Mouse (Mus musculus): ENCODE measurements at regions not wholly inside any gene's neighbourhood (a gene's known extent, or its start where the extent isn't known, plus 50 kb on each side); places are given as distances from the start of the nearest gene placed in this dataset.

- DNase-seq (ENCODE audit: low spot score in 2 of 2) = no peak
These were observed 657.0 kb downstream of the Inhba start for GRCm38 (mm10) chr13:16668652-16669051.

- no peak for DNase-seq (ENCODE audit: low spot score in 2 of 2)
These were observed 657.6 kb downstream of the Inhba start for GRCm38 (mm10) chr13:16669281-16669680.

DNA sequence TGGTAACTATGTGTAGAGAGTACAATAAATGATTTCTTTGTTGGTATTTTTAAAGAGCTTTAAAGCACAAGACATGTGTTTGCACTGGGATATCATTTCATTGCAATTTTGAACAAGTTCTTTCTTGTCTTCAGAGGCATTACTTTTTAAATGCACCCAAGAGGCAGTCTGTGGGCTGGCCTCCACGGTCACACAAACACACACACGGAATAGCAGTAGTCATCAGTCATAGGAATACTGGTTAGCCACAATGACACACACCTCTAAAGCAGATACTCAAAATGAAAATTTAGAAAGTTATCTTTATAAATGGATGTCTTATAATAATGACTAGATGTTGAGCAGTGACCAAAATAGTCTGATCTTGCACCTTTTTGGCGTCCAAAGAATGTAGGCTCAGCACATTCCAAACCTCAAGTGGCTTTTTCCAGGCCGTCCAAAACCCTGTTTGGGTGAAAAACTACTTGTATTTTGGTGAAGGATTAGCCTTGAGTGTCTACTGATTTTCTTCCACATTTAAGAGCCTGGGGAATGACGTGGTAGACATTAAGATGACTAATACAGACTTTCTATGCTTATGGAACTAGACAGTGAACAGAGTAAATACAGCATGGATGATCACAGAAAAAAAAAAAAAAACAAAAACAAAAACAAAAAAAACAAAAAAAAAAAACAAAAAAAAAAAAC lies 658.5 kb downstream of the Inhba start:
- no peak for DNase-seq (ENCODE audit: low spot score in 2 of 2)

DNA sequence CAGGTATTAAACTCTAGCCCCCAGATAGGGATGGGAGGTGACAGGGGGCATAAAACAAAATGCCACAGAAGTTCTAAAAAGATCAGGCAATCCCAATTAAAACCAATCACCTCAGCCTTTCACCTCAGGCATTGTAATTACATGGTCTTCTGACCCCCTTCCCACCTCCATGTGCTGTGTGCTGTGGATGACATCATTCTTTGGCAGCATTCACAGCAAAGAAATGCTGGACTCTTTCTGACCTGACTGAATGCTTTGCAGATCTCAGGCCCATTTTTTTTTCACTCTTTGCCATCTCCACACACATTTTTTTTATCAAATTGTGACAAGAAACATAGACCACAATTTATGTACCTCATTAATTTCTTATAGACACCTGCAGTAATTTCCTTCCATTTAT lies 659.1 kb downstream of the Inhba start:
- no peak for DNase-seq (ENCODE audit: low spot score in 2 of 2)

DNA sequence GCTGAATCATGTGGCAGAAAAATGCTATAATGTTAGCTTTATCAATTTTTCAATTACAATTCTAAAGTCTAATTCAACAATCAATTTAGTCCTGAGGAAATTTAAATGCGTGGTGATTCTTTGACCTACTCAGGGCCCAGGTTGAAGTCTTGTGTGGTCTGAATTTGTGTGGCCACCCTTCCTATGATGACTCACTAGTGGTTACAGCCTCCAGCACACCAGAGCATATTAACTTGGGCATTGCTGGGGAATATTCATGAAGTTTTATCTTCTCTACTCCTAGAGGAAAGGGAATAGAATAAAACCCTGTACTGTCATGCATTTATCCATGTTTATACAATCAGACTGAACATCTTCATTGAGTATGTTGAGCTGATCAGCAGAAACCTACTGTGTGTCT lies 665.2 kb downstream of the Inhba start:
- DNase-seq (ENCODE audit: low spot score in 2 of 2) = no peak

GRCm38 (mm10) chr13:16678246-16679024 lies 666.8 kb downstream of the Inhba start:
- no peak for DNase-seq (ENCODE audit: low spot score in 2 of 2)

- no peak for DNase-seq (ENCODE audit: low spot score in 2 of 2)
These were observed 682.5 kb downstream of the Inhba start for GRCm38 (mm10) chr13:16694201-16694600.

DNA sequence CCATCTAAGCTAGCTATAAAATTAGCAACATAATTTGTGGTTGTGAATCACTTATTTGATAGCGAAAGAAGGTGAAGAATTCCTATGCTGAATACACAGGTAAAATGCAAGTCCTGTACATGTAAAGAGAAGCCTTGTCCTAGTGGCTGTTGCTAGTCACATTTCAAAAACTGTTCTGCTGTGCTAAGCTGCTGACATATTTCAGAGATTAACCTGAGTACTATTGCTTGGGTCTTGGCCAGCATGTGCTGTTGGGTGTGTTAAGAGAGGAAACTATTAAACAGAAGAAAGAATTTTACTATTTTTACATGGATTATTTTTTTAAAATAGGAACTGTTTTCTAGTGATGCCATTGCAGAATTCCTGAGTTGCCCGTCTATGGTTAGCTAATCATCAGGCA lies 689.3 kb downstream of the Inhba start:
- DNase-seq (ENCODE audit: low spot score in 2 of 2) = no peak

DNA sequence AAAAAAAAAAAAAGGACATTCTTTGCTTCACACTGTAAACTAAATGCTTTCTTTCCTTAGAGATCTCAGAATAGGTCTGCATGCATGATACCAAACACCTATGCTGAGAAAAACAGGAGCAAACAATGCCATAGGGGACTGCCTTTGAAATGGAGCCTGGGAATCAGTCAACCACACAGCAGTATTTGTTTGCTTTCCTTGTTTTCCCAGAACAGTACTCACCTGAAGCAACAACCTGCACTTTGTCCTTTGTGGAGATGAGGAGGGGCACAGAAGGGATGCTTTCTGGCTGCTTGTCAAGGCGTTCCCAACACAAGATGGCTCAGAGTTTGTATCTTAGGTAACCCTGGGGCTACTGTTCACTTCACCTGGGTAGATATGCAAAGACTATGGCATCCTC lies 690.5 kb downstream of the Inhba start:
- DNase-seq (ENCODE audit: low spot score in 2 of 2) = no peak

DNA sequence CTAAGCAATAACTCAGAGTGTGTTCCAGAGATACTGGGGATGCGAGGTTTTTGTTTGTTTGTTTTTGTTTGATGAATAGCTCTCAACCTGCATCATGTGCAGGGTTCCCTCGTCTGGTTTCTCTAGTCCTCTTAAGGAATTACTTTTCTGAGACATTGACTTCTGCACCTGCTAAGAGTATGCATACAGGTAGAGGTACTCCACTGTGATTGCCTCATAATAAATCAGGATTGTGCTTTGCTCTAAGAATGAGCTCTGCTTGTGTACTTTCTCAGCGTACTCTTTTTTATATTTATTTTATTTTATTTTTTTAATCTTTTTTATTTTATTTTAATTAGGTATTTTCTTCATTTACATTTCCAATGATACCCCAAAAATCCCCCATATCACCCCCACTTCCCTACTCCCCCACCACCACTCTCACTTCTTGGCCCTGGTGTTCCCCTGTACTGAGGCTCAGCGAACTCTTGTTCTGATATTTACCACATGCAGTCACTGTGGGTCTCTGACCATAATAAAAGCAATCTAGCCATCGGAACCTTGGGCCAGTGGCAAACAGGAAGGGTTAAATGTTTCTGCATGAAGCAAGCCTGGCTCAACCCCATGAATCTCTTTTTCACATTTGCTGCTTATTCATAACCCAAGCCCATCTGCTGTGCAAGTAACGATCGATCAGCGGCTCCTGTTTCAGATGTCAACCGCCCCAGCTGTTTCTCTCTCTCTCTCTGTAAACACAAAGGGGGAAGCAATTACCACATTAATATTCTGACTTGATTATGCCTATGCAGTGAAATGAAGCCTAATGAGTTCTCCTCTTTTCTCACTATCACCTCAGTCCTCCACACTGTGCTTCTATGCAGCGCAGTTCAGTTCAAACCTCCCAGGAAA lies 693.8 kb downstream of the Inhba start:
- DNase-seq (ENCODE audit: low spot score in 2 of 2) = no peak

GRCm38 (mm10) chr13:16706105-16706442 lies 694.4 kb downstream of the Inhba start:
- no peak for DNase-seq (ENCODE audit: low spot score in 2 of 2)

DNA sequence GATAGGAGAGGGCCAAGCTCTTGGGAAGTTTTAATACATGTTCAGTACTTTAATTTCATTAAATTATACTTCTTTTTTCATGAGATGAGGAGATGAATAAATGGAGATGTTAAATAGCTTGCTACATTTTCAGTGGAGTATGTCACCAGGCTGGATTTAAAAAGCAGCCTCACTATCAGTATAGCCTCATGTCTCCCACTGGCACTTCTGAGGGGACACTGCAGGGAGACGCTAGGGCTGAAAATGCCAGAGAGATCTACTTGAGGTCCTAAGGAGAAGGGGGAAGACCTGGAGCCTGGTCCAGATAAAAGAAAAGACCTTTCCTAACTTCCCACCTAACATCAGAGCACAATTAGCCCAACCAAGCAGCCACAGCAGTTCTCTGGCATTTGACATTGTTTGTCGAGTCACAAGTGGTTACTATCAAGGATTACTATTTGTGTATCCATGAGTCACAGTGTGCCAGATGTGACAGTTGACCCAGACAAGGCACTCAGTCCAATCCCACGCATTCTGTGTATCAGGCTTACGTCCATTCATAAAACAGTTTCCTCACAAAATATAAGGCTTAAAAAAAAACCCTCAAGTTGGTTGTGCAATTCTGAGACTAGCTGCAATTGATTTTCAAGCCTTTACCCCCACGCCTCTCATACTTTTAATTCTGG lies 703.8 kb downstream of the Inhba start:
- no peak for DNase-seq (ENCODE audit: low spot score in 2 of 2)

DNA sequence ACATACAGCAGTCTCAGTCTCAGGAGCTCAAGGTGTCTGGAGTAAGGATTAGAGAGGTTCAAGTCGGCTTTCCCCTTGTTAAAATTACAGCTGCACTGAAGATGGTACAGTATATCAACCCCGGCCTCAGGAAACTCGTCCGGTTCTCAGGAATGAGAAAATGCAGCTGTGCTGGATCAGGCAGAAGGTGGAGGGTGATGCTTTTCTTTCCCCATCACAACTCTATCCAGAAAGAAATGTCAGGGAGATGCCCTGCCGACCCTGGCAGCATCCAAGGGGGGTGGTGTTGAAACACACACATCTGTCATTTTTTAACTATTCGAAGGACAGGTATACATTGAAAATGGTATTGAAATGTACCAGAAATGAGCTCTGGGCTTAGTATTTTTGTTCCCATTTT lies 704.7 kb downstream of the Inhba start:
- no peak for DNase-seq (ENCODE audit: low spot score in 2 of 2)

- DNase-seq (ENCODE audit: low spot score in 2 of 2) = no peak
These were observed 705.4 kb downstream of the Inhba start for GRCm38 (mm10) chr13:16716796-16717749.

DNA sequence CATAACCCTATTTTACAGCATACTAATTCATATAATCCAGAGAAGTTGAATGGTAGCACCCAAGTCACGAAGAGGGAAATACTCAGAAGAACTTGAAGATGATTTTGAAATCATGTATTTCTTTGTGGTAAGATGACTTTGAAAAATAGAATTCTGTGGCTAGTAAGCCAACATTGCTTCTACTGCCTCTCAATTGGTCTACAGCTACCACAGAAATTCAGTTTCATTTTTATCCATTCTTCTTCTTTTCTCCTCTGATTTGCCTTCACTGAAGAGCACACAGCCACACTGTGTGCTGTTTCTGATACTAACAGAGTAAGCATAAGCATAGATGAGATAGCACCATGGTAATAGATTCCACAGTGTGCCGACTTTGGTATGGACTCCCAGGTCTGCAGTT lies 708.4 kb downstream of the Inhba start:
- DNase-seq (ENCODE audit: low spot score in 2 of 2) = no peak

GRCm38 (mm10) chr13:16725350-16725749 lies 713.7 kb downstream of the Inhba start:
- no peak for DNase-seq (ENCODE audit: low spot score in 2 of 2)

DNA sequence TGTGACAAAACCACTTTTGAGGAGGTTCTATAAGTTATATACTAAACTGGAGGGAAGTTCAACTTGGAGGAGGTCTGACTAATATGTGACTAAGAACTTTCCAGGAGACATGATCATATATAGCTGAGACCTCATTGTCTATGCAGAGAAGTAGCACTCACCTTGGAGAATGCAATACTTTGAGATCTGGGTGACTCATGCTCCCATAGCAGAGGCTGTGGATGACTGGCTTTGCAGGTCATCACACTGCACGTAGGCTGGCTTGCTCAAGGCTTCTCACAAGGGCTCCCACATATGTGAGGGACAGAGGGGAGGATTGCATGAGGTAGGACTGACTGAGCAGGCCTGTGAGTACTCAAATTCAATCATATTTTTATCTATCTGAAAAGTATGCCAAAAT lies 726.7 kb downstream of the Inhba start:
- no peak for DNase-seq (ENCODE audit: low spot score in 2 of 2)

GRCm38 (mm10) chr13:16739563-16739962 lies 727.9 kb downstream of the Inhba start:
- no peak for DNase-seq (ENCODE audit: low spot score in 2 of 2)

- DNase-seq (ENCODE audit: low spot score in 2 of 2) = no peak
These were observed 732.6 kb downstream of the Inhba start for GRCm38 (mm10) chr13:16744237-16744636.

DNA sequence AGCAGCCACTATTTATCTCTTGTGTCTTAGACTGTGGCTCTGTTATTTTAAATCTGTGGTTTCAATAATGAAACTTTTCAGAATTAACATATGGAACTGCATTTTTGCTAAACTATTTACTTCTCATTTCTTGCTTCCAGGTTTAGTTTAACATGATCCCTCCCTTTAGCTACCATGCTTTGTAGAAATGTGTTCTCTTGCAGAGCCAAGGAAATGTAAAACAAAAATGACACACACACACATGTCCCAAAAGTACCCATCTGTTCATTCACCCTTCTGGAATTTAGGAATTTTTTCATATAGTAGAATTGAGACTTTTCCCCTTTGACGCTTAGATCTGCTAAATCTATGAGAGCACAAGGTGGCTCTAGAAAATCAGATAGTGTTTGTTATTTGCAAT lies 734.0 kb downstream of the Inhba start:
- no peak for DNase-seq (ENCODE audit: low spot score in 2 of 2)

DNA sequence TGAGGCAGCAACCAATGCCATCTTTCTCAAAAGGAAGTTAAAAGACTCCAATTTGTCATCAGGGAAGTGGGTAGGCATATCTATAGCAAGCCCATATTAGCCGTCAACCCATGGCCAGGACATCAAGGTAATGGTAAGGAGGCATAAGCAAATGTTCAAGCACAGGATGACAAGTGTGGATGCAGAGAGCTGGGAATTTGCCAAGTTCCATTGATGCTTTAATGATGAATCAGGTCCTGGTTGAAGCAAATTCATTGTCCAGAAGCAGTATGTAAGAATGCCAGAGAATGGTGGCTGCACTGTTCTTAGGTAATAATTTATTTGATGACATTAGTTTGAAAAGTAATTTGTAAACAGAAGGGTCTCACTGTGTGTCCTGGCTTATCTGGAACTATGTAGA lies 734.8 kb downstream of the Inhba start:
- no peak for DNase-seq (ENCODE audit: low spot score in 2 of 2)
